Mouse (Mus musculus) v-Abl transformed pro-B cells (cell line): ENCODE data around the gene Cfap69.

Experiments used
- in situ Hi-C, 2 experiments: fragments of 400-800 bp; cut with MboI; formaldehyde crosslinking; loops; one replicate each; pipeline ENCODE4 v1.15.1; 2025; ENCODE audit not compliant: unreplicated experiment in 2 of 2

Cfap69 gene

GRCm38 (mm10) chr5:5658680-5659079 lies 5.4 kb downstream of the Cfap69 start:
- in situ Hi-C loops: no loop called here

GRCm38 (mm10) chr5:5657932-5658331 lies 6.1 kb downstream of the Cfap69 start:
- in situ Hi-C loops: no loop called here

GRCm38 (mm10) chr5:5648817-5649569 lies 15.0 kb downstream of the Cfap69 start:
- in situ Hi-C loops: no loop called here

GRCm38 (mm10) chr5:5646173-5646572 lies 17.9 kb downstream of the Cfap69 start:
- in situ Hi-C loops: no loop called here

- in situ Hi-C loops: no loop called here
These were observed 25.5 kb downstream of the Cfap69 start for GRCm38 (mm10) chr5:5638496-5638895.

GRCm38 (mm10) chr5:5625491-5625890 lies 38.5 kb downstream of the Cfap69 start:
- in situ Hi-C loops: no loop called here

GRCm38 (mm10) chr5:5618329-5618728 lies 45.7 kb downstream of the Cfap69 start:
- in situ Hi-C loops: no loop called here

GRCm38 (mm10) chr5:5610540-5610939 lies 53.5 kb downstream of the Cfap69 start:
- in situ Hi-C loops: no loop called here

- in situ Hi-C loops: no loop called here
These were observed 76.4 kb downstream of the Cfap69 start for GRCm38 (mm10) chr5:5587686-5588085.

GRCm38 (mm10) chr5:5573749-5574317 lies 90.2 kb downstream of the Cfap69 start, which contains the start of gene Gm8773:
Gene Gm8773, plus strand, starts transcription at chr5:5573799.
- in situ Hi-C loops: no loop called here

- in situ Hi-C loops: no loop called here
These were observed 101.6 kb downstream of the Cfap69 start for GRCm38 (mm10) chr5:5562435-5562834.

- in situ Hi-C loops: no loop called here
These were observed 102.9 kb downstream of the Cfap69 start for GRCm38 (mm10) chr5:5561041-5561706.

- in situ Hi-C loops: no loop called here
These were observed 104.2 kb downstream of the Cfap69 start for GRCm38 (mm10) chr5:5559798-5560197.

- in situ Hi-C loops: no loop called here
These were observed 104.8 kb downstream of the Cfap69 start, which contains the start of gene Gtpbp10 for GRCm38 (mm10) chr5:5559079-5559740. Gene Gtpbp10, minus strand, starts transcription at chr5:5559538.

GRCm38 (mm10) chr5:5551110-5551509 lies 112.9 kb downstream of the Cfap69 start:
- in situ Hi-C loops: no loop called here

- in situ Hi-C loops: no loop called here
These were observed 123.7 kb downstream of the Cfap69 start for GRCm38 (mm10) chr5:5540385-5540784.

GRCm38 (mm10) chr5:5539771-5540170 lies 124.3 kb downstream of the Cfap69 start:
- in situ Hi-C loops: no loop called here

GRCm38 (mm10) chr5:5536131-5536530 lies 127.9 kb downstream of the Cfap69 start:
- in situ Hi-C loops: no loop called here

GRCm38 (mm10) chr5:5533656-5534420 lies 130.2 kb downstream of the Cfap69 start:
- in situ Hi-C loops: no loop called here
